Mouse (Mus musculus) lung, embryonic 14.5 days (tissue): ENCODE results near the gene D11Wsu47e. TPM values are rescaled to one million over a fixed set of nuclear protein-coding genes. Genes with fewer than 3 reads are reported as not detected.

Source experiments
- ATAC-seq: fragments of 200-750 bp; cut with Nextera tagmentation; 2 replicates; pipeline ENCODE4 v1.8.0; 2017; ENCODE audit warnings: mild to moderate bottlenecking, moderate TSS enrichment, moderate library complexity; ENCODE audit not compliant: insufficient read depth
- DNase-seq: peaks from one replicate; pipeline ENCODE4 v3.0.0-alpha.2; 2015
- H3K27ac ChIP-seq: fragments of 300-500 bp; sonication (generic); 2 replicates; pipeline ENCODE4 v1.5.1; 2014; ENCODE audit warnings: low read depth, mild to moderate bottlenecking, moderate library complexity
- H3K27me3 ChIP-seq: fragments of 300-500 bp; sonication (generic); 2 replicates; pipeline ENCODE4 v1.6.1; 2014; ENCODE audit warnings: low read length, control low read depth; ENCODE audit not compliant: insufficient read depth
- H3K36me3 ChIP-seq: fragments of 300-500 bp; sonication (generic); 2 replicates; pipeline ENCODE4 v1.6.1; 2014; ENCODE audit warnings: control low read depth; ENCODE audit not compliant: insufficient read depth
- H3K4me1 ChIP-seq: fragments of 300-500 bp; sonication (generic); 2 replicates; pipeline ENCODE4 v1.6.1; 2014; ENCODE audit warnings: antibody characterized with exemption, control low read depth; ENCODE audit not compliant: insufficient read depth
- H3K4me2 ChIP-seq: fragments of 300-500 bp; sonication (generic); 2 replicates; pipeline ENCODE4 v1.6.1; 2014; ENCODE audit warnings: mild to moderate bottlenecking
- H3K4me3 ChIP-seq: fragments of 300-500 bp; sonication (generic); 2 replicates; pipeline ENCODE4 v1.5.1; 2014; ENCODE audit warnings: low read depth, low read length
- H3K9ac ChIP-seq: fragments of 300-500 bp; sonication (generic); 2 replicates; pipeline ENCODE4 v1.6.1; 2014
- H3K9me3 ChIP-seq: fragments of 300-500 bp; sonication (generic); 2 replicates; pipeline ENCODE4 v1.6.1; 2016; ENCODE audit warnings: low read depth, low read length, control low read depth
- CTCF ChIP-seq: IDR thresholded peaks from 2 replicates; pipeline ENCODE4 v1.5.1; 2016; ENCODE audit warnings: antibody characterized with exemption, low read depth
- WGBS: fragments of 180-500 bp; shearing (Covaris S2); extraction: QIAGEN DNeasy Blood & Tissue Kit; methylation state at CpG from one replicate; pipeline ENCODE4 v1.1.7; 2014; 5-methylcytosine and 5-hydroxymethylcytosine counted together
- polyA plus RNA-seq: library from polyadenylated mRNA; unstranded; fragments of >200 nt; fragmentation: Nextera tagmentation; extraction: Ambion mirVana; gene quantifications from 2 replicates; pipeline ENCODE4 v1.2.1, GENCODE M21; 2014

D11Wsu47e gene
- polyA plus RNA-seq, 1 experiment from 2014 or later, result 22.9 TPM

GRCm38 (mm10) chr11:113711061-113711460 lies 26.8 kb downstream of the D11Wsu47e start:
- no peak overlapping the region for H3K27ac ChIP-seq
- 78% methylated on average over 1 of the region's 1 CpGs for WGBS
- ATAC-seq, result no peak

GRCm38 (mm10) chr11:113715078-113715674 lies 31.0 kb downstream of the D11Wsu47e start:
- Histone ChIP-seq H3K27me3 (no peaks in the 10 kb centered on the region), H3K4me2 (no peak overlapping the region), H3K9ac (no peak overlapping the region), H3K36me3 (no peaks in the 10 kb centered on the region), H3K27ac (no peak overlapping the region), H3K4me1 (peaks cover 6% of the 10 kb centered on the region), H3K4me3 (no peak overlapping the region), H3K9me3 (no peaks in the 10 kb centered on the region)
- WGBS, result 64% methylated on average over 7 of the region's 7 CpGs
- peak; percentile 29; the same call in 1 of the 2 replicates for TF ChIP-seq CTCF
- ATAC-seq, result peak; percentile 42; the same call in 1 of the 2 replicates
- DNase-seq, result no peak

More at GRCm38 (mm10) chr11:113711061-113711460, 26.8 kb downstream of the D11Wsu47e start:
- H3K4me3 ChIP-seq, result no peak overlapping the region
- TF ChIP-seq CTCF, result no peak
- no peaks in the 10 kb centered on the region for H3K27me3 ChIP-seq
- peak overlapping the region; percentile 34; the same call in 1 of the 2 replicates for H3K9ac ChIP-seq
- H3K36me3 ChIP-seq, result 0 out of 2 replicates have a peak, but pooled peaks cover 5% of the 10 kb centered on the region
- peaks cover 15% of the 10 kb centered on the region for H3K4me1 ChIP-seq
- no peaks in the 10 kb centered on the region for H3K9me3 ChIP-seq
- no peak overlapping the region for H3K4me2 ChIP-seq
- no peak for DNase-seq

GRCm38 (mm10) chr11:113716132-113716531 lies 31.9 kb downstream of the D11Wsu47e start:
- H3K4me2 ChIP-seq, result no peak overlapping the region
- no peak for TF ChIP-seq CTCF
- no peaks in the 10 kb centered on the region for H3K36me3 ChIP-seq
- no peaks in the 10 kb centered on the region for H3K4me1 ChIP-seq
- no peak for DNase-seq
- no peak overlapping the region for H3K9ac ChIP-seq
- no peaks in the 10 kb centered on the region for H3K9me3 ChIP-seq
- 88% methylated on average over 2 of the region's 2 CpGs for WGBS
- no peaks in the 10 kb centered on the region for H3K27me3 ChIP-seq
- H3K27ac ChIP-seq, result no peak overlapping the region
- no peak for ATAC-seq
- no peak overlapping the region for H3K4me3 ChIP-seq

GRCm38 (mm10) chr11:113717767-113718424 lies 33.7 kb downstream of the D11Wsu47e start:
- no peaks in the 10 kb centered on the region for H3K27me3 ChIP-seq
- no peaks in the 10 kb centered on the region for H3K9me3 ChIP-seq
- no peaks in the 10 kb centered on the region for H3K4me1 ChIP-seq
- H3K9ac ChIP-seq, result no peak overlapping the region
- no peaks in the 10 kb centered on the region for H3K36me3 ChIP-seq
- ATAC-seq (no peak), DNase-seq (peak; percentile 64)
- H3K4me3 ChIP-seq, result no peak overlapping the region
- H3K4me2 ChIP-seq, result no peak overlapping the region
- 38% methylated on average over 16 of the region's 16 CpGs for WGBS
- H3K27ac ChIP-seq, result no peak overlapping the region
- no peak for TF ChIP-seq CTCF

GRCm38 (mm10) chr11:113722405-113723090 lies 38.3 kb downstream of the D11Wsu47e start:
- H3K36me3 ChIP-seq, result peaks cover 33% of the 10 kb centered on the region
- WGBS, result 49% methylated on average over 14 of the region's 14 CpGs
- H3K9ac ChIP-seq, result no peak overlapping the region
- H3K9me3 ChIP-seq, result no peaks in the 10 kb centered on the region
- no peak overlapping the region for H3K27ac ChIP-seq
- no peak for ATAC-seq
- H3K27me3 ChIP-seq, result no peaks in the 10 kb centered on the region
- H3K4me2 ChIP-seq, result no peak overlapping the region
- no peaks in the 10 kb centered on the region; the same call in 1 of the 2 replicates for H3K4me1 ChIP-seq
- no peak overlapping the region for H3K4me3 ChIP-seq
- no peak for DNase-seq
- TF ChIP-seq CTCF, result no peak

GRCm38 (mm10) chr11:113725235-113726048 lies 41.2 kb downstream of the D11Wsu47e start:
- ATAC-seq (peak; percentile 18; the same call in 1 of the 2 replicates), DNase-seq (peak; percentile 55)
- H3K4me1 ChIP-seq, result no peaks in the 10 kb centered on the region; the same call in none of the 2 replicates
- no peak overlapping the region for H3K4me2 ChIP-seq
- H3K27ac ChIP-seq, result peak overlapping the region; percentile 12; the same call in 1 of the 2 replicates
- no peak overlapping the region for H3K9ac ChIP-seq
- no peaks in the 10 kb centered on the region for H3K9me3 ChIP-seq
- H3K4me3 ChIP-seq, result no peak overlapping the region
- WGBS, result 78% methylated on average over 4 of the region's 4 CpGs
- TF ChIP-seq CTCF, result no peak
- peaks cover 60% of the 10 kb centered on the region for H3K36me3 ChIP-seq
- H3K27me3 ChIP-seq, result no peaks in the 10 kb centered on the region
